Mouse (Mus musculus) liver, embryonic 14 days (tissue): Measurements from ENCODE around the gene Car14. TPM values are rescaled to one million over a fixed set of nuclear protein-coding genes. Genes with fewer than 3 reads are reported as not detected.

Experiments
- polyA plus RNA-seq: library from polyadenylated mRNA; depleted of rRNA; stranded (reverse); fragments of >200 nt; gene quantifications from 2 replicates; pipeline ENCODE4 v1.2.3, GENCODE M21; 2012; rRNA removed

Gene Car14
- 5.2 and 5.8 TPM in 2 replicates for polyA plus RNA-seq

DNA sequence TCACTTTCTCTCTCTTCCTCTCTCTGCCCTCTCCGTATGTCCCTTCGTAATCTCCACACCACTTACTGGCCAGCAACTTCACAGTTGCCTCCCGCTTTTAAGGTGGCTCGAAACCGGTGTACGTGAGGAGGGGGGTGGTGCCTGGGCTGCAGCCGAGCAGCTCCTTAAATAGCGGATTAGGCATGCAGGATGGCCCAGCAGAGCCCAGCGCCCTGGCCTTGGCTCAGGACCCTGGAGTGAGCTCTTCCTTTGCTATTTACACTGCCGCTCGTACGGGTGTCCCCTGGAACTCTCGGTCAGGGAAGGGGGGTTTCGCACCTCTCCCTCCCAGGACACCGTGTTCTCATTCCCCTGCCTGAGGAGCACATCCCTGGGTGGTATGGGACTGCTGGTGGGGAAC is at the start of gene Car14:
Gene Car14, minus strand, starts transcription at position 124 of the 400 bp plus-strand sequence.

GRCm38 (mm10) chr3:95928658-95929503 is 24.4 kb upstream of the Car14 start, which contains the start of gene Anp32e:
Gene Anp32e (plus strand): TSS chr3:95929246.

DNA sequence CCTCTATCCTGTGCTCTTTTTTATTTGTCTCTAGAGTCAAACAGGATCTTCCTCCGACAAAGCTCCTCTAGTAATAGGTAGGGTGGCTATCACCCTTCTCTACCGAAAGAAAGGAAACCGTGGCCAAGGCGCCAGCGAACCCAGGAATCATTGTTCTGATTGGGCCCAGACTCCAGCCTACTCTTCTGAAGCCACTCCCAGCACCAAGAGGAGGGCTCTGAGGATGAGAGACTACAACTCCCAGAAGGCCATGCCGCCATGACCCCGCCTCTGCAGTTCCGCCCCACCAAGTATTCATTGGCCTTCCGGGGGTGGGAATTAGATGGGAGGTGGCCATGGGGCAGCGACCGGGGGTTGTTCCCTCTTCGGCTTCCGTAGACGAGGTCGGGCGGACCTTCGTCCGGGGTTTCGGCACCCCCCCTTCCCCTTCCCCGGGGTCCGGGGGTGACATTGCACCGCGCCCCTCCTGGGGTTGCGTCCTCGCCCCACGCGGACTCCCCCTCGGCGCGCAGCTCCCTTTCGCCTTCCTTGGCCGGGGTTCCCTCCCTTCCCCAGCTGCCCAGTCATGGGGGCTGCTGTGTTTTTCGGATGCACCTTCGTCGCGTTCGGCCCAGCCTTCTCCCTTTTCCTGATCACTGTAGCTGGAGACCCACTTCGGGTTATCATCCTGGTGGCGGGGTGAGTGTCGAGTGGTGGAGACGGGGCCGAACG is 10.7 kb downstream of the Car14 start, which contains the start of gene Aph1a:
Gene Aph1a, plus strand, starts transcription at position 364 of the 711 bp plus-strand sequence.

GRCm38 (mm10) chr3:95891211-95892065 is 13.1 kb downstream of the Car14 start, which contains the start of gene BC028528:
Gene BC028528 (minus strand): TSS chr3:95892005.

GRCm38 (mm10) chr3:95881979-95882815 is 22.3 kb downstream of the Car14 start, which contains the start of gene Ciart:
Gene Ciart (minus strand): TSS chr3:95882251.

GRCm38 (mm10) chr3:95871392-95871867 is 33.1 kb downstream of the Car14 start, which contains the start of gene Mrps21:
Gene Mrps21 (minus strand): TSS chr3:95871519.

GRCm38 (mm10) chr3:95855502-95856089 is 48.9 kb downstream of the Car14 start, which contains the start of gene Prpf3:
Gene Prpf3 (minus strand): TSS chr3:95855885.

Other genes with a start within 250 kb of the Car14 start
- 33.0 and 38.9 TPM in 2 replicates for gene Mcl1, start 245.9 kb downstream of the Car14 start, polyA plus RNA-seq
- 0.15 and 0.20 TPM in 2 replicates for gene Adamtsl4, start 216.8 kb downstream of the Car14 start, polyA plus RNA-seq
- gene Ecm1, start 165.1 kb downstream of the Car14 start, polyA plus RNA-seq, result 8.7 and 11.7 TPM in 2 replicates
- gene Tars2, start 144.5 kb downstream of the Car14 start, polyA plus RNA-seq, result 19.5 and 21.1 TPM in 2 replicates
- gene Rprd2, start 85.8 kb downstream of the Car14 start, polyA plus RNA-seq, result 5.4 and 6.3 TPM in 2 replicates
- gene Prpf3, start 48.8 kb downstream of the Car14 start, polyA plus RNA-seq, result 21.3 and 23.1 TPM in 2 replicates
- 117 and 132 TPM in 2 replicates for gene Mrps21, start 33.2 kb downstream of the Car14 start, polyA plus RNA-seq
- 0.50 and 0.76 TPM in 2 replicates for gene Ciart, start 22.4 kb downstream of the Car14 start, polyA plus RNA-seq
- gene BC028528, start 12.7 kb downstream of the Car14 start, polyA plus RNA-seq, result 4.6 and 5.3 TPM in 2 replicates
- 22.8 and 27.2 TPM in 2 replicates for gene Aph1a, start 10.7 kb downstream of the Car14 start, polyA plus RNA-seq
- 122 and 172 TPM in 2 replicates for gene Anp32e, start 24.6 kb upstream of the Car14 start, polyA plus RNA-seq
- 9.2 and 10.8 TPM in 2 replicates for gene Plekho1, start 91.3 kb upstream of the Car14 start, polyA plus RNA-seq
- gene Vps45, start 153.8 kb upstream of the Car14 start, polyA plus RNA-seq, result 7.2 and 8.1 TPM in 2 replicates
- gene Otud7b, start 199.8 kb upstream of the Car14 start, polyA plus RNA-seq, result 3.6 TPM in 2 replicates